Mouse (Mus musculus) adipocyte (in vitro differentiated cells): ENCODE data around the gene March10.

Source experiments
- DNase-seq: peaks from one replicate; pipeline ENCODE4 v3.0.0-alpha.2; 2016; ENCODE audit warnings: low spot score

Gene March10

DNA sequence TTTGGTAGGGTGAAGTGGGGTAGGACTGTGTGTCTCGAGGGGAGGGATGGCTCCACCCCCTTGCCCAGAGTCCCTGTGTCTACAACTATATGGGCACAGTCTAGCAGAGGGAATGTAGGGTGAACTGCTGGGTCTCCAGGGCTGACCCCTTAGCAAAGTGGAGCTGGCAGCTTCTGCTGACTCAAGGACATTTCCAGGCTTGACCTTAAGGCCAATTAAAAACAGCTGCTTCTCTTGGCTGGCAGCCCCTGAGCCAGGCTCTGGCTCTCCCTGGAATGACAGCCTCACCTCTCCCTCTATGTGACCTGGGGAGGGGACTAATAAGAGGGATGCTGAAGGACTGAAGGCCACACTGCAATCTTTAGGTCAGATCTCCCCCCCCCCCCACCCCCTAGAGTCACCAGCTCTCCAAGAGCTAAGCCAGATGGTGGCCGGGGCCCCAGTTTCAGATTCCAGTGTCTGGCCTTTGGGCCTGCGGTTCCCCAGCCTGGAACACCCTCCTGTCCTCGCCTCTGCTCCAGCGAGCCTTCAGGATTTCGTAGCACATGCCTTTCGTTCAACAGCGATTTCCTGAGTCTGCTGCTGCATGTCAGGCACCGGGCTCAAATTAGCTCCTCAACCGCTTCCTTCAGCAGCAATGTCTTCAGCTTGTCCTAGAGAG, 143.4 kb downstream of the March10 start:
- DNase-seq, result peak; percentile 75

DNA sequence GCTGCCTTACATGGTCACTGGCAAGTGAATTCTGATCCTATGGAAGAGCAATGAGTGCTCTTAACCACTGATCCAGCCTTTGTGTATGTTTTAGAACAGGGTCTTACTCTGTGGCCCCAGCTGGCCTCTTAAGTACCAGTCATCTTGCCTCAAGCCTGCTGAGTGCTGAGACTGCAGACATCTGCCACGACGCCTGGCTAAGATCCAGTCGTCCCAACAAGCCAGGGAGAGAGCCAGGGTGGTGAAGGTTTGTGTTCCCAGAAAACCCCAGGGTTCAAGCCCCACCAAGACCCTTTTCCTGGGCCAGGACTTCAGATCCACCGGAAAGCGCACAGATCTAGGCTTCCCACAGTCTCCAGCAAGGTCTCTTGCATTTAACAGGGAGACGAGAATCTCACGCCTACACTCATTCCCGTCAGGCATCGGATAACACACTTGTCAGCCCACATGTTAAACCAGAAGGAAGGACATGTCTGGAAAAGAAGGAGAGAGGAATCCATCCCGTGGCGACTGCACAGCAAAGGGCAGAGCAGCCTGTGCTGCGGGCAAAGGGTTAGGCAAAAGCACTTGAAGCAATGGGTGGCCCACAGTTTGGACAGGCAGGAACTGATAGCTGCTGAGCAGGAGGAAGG, 144.1 kb downstream of the March10 start:
- peak; percentile 58 for DNase-seq

DNA sequence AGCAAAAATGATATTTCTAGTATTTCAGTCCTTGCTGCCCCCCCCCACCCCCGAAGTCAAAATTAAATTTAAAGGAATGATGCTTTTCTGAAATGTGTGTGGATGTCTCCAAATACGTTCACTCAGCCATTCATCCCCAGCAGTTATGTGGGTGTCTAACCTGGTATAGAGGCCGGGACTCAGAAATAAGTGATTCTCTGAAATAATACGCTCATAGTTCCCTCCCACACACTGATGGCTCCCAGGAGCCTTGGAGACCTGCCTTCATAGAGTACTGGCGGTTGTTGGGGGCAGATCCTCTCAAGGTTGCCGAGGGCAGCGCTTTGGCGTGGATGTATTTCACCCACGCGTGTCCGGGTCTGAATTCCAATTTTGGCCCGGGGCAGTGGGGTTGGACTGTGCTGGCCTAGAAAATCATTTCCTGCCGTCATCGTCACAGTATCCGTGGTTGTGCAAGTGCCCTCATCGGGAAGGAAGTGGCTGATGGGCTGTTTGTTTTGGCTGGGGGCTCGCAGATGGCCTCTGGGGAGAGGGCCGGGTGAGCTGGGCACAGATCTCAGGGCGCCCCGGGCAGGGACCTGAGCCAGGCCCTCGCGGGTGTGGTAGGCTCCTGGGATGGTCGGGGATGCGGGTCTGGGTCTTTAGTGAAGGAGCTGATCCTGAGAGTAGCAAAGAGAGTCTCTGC, 145.1 kb downstream of the March10 start:
- peak; percentile 75 for DNase-seq
